Mouse (Mus musculus) intestine, postnatal 0 days (tissue): ENCODE data around the gene Ywhah. TPM values are rescaled to one million over a fixed set of nuclear protein-coding genes. Genes with fewer than 3 reads are reported as not detected.
A peak's percentile ranks its signal among the peaks of the same experiment; 100 is the strongest.

Experiments
- ATAC-seq: fragments of 200-750 bp; cut with Nextera tagmentation; 2 replicates; pipeline ENCODE4 v1.8.0; 2017; ENCODE audit warnings: mild to moderate bottlenecking, moderate TSS enrichment, moderate library complexity
- H3K27ac ChIP-seq: fragments of 300-500 bp; sonication (generic); 2 replicates; pipeline ENCODE4 v1.5.1; 2014; ENCODE audit warnings: mild to moderate bottlenecking, low read depth, low read length, moderate library complexity
- H3K27me3 ChIP-seq: fragments of 300-500 bp; sonication (generic); replicated peaks from 2 replicates; pipeline ENCODE4 v1.6.1; 2014; ENCODE audit warnings: low read length, mixed read lengths; ENCODE audit not compliant: control insufficient read depth, insufficient read depth
- H3K36me3 ChIP-seq: fragments of 300-500 bp; sonication (generic); 2 replicates; pipeline ENCODE4 v1.6.1; 2014; ENCODE audit warnings: mild to moderate bottlenecking, moderate library complexity; ENCODE audit not compliant: control insufficient read depth, insufficient read depth
- H3K4me1 ChIP-seq: fragments of 300-500 bp; sonication (generic); replicated peaks from 2 replicates; pipeline ENCODE4 v1.6.1; 2014; ENCODE audit warnings: antibody characterized with exemption, low read length, mixed read lengths; ENCODE audit not compliant: control insufficient read depth, insufficient read depth
- H3K4me2 ChIP-seq: fragments of 300-500 bp; sonication (generic); replicated peaks from 2 replicates; pipeline ENCODE4 v1.6.1; 2014; ENCODE audit warnings: low read depth, mild to moderate bottlenecking, moderate library complexity
- H3K4me3 ChIP-seq: fragments of 300-500 bp; sonication (generic); 2 replicates; pipeline ENCODE4 v1.5.1; 2014; ENCODE audit warnings: low read depth, low read length
- H3K9ac ChIP-seq: fragments of 300-500 bp; sonication (generic); 2 replicates; pipeline ENCODE4 v1.6.1; 2014; ENCODE audit warnings: mild to moderate bottlenecking, low read depth, low read length
- H3K9me3 ChIP-seq: fragments of 300-500 bp; sonication (generic); 2 replicates; pipeline ENCODE4 v1.6.1; 2016; ENCODE audit warnings: mixed run types; ENCODE audit not compliant: control insufficient read depth
- CTCF ChIP-seq: sonication (generic); IDR thresholded peaks from 2 replicates; pipeline ENCODE4 v1.5.1; 2016; ENCODE audit warnings: low read depth, mild to moderate bottlenecking, control low read depth, antibody characterized with exemption, moderate library complexity
- WGBS: fragments of 180-500 bp; shearing (Covaris S2); extraction: QIAGEN DNeasy Blood & Tissue Kit; methylation state at CpG from one replicate; pipeline ENCODE4 v1.1.7; 2014; 5-methylcytosine and 5-hydroxymethylcytosine counted together
- polyA plus RNA-seq: library from polyadenylated mRNA; unstranded; fragments of >200 nt; fragmentation: Nextera tagmentation; extraction: Ambion mirVana; gene quantifications from 2 replicates; pipeline ENCODE4 v1.2.1, GENCODE M21; 2015

Gene Ywhah
- polyA plus RNA-seq, 1 experiment from 2014 or later, result 260 TPM

GRCm38 (mm10) chr5:33056126-33056765, 37.6 kb downstream of the Ywhah start:
- H3K27ac ChIP-seq, result no peak overlapping the region
- H3K36me3 ChIP-seq, result no peaks in the 10 kb centered on the region
- no peak overlapping the region for H3K4me3 ChIP-seq
- TF ChIP-seq CTCF, result no peak
- ATAC-seq, result no peak
- no peaks in the 10 kb centered on the region for H3K4me1 ChIP-seq
- H3K4me2 ChIP-seq, result no peak overlapping the region
- no peak overlapping the region for H3K9ac ChIP-seq
- no peaks in the 10 kb centered on the region for H3K27me3 ChIP-seq
- no peaks in the 10 kb centered on the region for H3K9me3 ChIP-seq
- WGBS, result 71% methylated on average over 10 of the region's 10 CpGs

GRCm38 (mm10) chr5:33070071-33070470, 51.5 kb downstream of the Ywhah start:
- peak; percentile 45; the same call in 1 of the 2 replicates for ATAC-seq
- H3K36me3 ChIP-seq, result no peaks in the 10 kb centered on the region
- no peaks in the 10 kb centered on the region for H3K4me1 ChIP-seq
- H3K27me3 ChIP-seq, result no peaks in the 10 kb centered on the region
- peak overlapping the region; percentile 10; the same call in 1 of the 2 replicates for H3K27ac ChIP-seq
- no peak overlapping the region for H3K4me2 ChIP-seq
- no peaks in the 10 kb centered on the region for H3K9me3 ChIP-seq
- no peak for TF ChIP-seq CTCF
- no peak overlapping the region for H3K9ac ChIP-seq
- no peak overlapping the region for H3K4me3 ChIP-seq

- no peak for TF ChIP-seq CTCF
Observed at GRCm38 (mm10) chr5:33076490-33077191, 58.0 kb downstream of the Ywhah start.

More at GRCm38 (mm10) chr5:33076490-33077191, 58.0 kb downstream of the Ywhah start:
- Histone ChIP-seq H3K4me2 (no peak overlapping the region), H3K4me3 (no peak overlapping the region), H3K27me3 (no peaks in the 10 kb centered on the region), H3K9ac (no peak overlapping the region), H3K27ac (peak overlapping the region; percentile 63; the same call in 1 of the 2 replicates), H3K9me3 (no peaks in the 10 kb centered on the region), H3K36me3 (no peaks in the 10 kb centered on the region), H3K4me1 (no peaks in the 10 kb centered on the region)
- WGBS, result 26% methylated on average over 6 of the region's 6 CpGs
- peak; percentile 97 for ATAC-seq

Other genes with a start within 250 kb of the Ywhah start
- 69.8 and 70.9 TPM in 2 replicates for gene Pisd, start 233.2 kb upstream of the Ywhah start, polyA plus RNA-seq
- not detected in 2 replicates for gene Gm20671, start 191.7 kb upstream of the Ywhah start, polyA plus RNA-seq
- 6.1 and 6.5 TPM in 2 replicates for gene Prr14l, start 164.6 kb upstream of the Ywhah start, polyA plus RNA-seq
- 6.8 and 6.9 TPM in 2 replicates for gene Depdc5, start 155.1 kb upstream of the Ywhah start, polyA plus RNA-seq
- gene Slc5a1, start 85.4 kb downstream of the Ywhah start, polyA plus RNA-seq, result 158 and 164 TPM in 2 replicates
- 43.0 and 45.4 TPM in 2 replicates for gene Spon2, start 199.6 kb downstream of the Ywhah start, polyA plus RNA-seq